Mouse (Mus musculus): ENCODE data around the gene Hephl1.

Gene Hephl1

GRCm38 (mm10) chr9:15060026-15060425 is 51.9 kb downstream of the Hephl1 start:
- DNase-seq (ENCODE audit: low spot score in 2 of 2) = no peak

- DNase-seq (ENCODE audit: low spot score in 2 of 2) = no peak
Measured at GRCm38 (mm10) chr9:15045740-15046139, 66.2 kb downstream of the Hephl1 start.

GRCm38 (mm10) chr9:15045084-15045669 is 66.7 kb downstream of the Hephl1 start, which contains the start of gene Panx1:
Gene Panx1, minus strand, starts transcription at chr9:15045478.
- DNase-seq (ENCODE audit: low spot score in 2 of 2) = peak; percentile 56 to 77

GRCm38 (mm10) chr9:15044391-15045083 is 67.4 kb downstream of the Hephl1 start:
- peak in 1 of 2 experiments; percentile 63 for DNase-seq (ENCODE audit: low spot score in 2 of 2)

- DNase-seq (ENCODE audit: low spot score in 2 of 2) = no peak
Measured at GRCm38 (mm10) chr9:15041556-15041955, 70.4 kb downstream of the Hephl1 start.

- no peak for DNase-seq (ENCODE audit: low spot score in 2 of 2)
Measured at GRCm38 (mm10) chr9:15039848-15040247, 72.1 kb downstream of the Hephl1 start.

- DNase-seq (ENCODE audit: low spot score in 2 of 2) = no peak
Measured at GRCm38 (mm10) chr9:15037704-15038103, 74.2 kb downstream of the Hephl1 start.

- DNase-seq (ENCODE audit: low spot score in 2 of 2) = no peak
Measured at GRCm38 (mm10) chr9:15037237-15037636, 74.7 kb downstream of the Hephl1 start.

GRCm38 (mm10) chr9:15036807-15037206 is 75.1 kb downstream of the Hephl1 start:
- no peak for DNase-seq (ENCODE audit: low spot score in 2 of 2)

GRCm38 (mm10) chr9:15036405-15036804 is 75.5 kb downstream of the Hephl1 start:
- no peak for DNase-seq (ENCODE audit: low spot score in 2 of 2)

- DNase-seq (ENCODE audit: low spot score in 2 of 2) = no peak
Measured at GRCm38 (mm10) chr9:15035979-15036378, 75.9 kb downstream of the Hephl1 start.

GRCm38 (mm10) chr9:15034546-15035273 is 77.2 kb downstream of the Hephl1 start:
- DNase-seq (ENCODE audit: low spot score in 2 of 2) = peak in 1 of 2 experiments; percentile 27

GRCm38 (mm10) chr9:15033568-15034160 is 78.2 kb downstream of the Hephl1 start:
- DNase-seq (ENCODE audit: low spot score in 2 of 2) = no peak

GRCm38 (mm10) chr9:15032797-15033196 is 79.1 kb downstream of the Hephl1 start:
- DNase-seq (ENCODE audit: low spot score in 2 of 2) = no peak

- DNase-seq (ENCODE audit: low spot score in 2 of 2) = no peak
Measured at GRCm38 (mm10) chr9:15030771-15031170, 81.1 kb downstream of the Hephl1 start.

- DNase-seq (ENCODE audit: low spot score in 2 of 2) = peak; percentile 54 to 84
Measured at GRCm38 (mm10) chr9:15029025-15029727, 82.7 kb downstream of the Hephl1 start.

GRCm38 (mm10) chr9:15027725-15028124 is 84.2 kb downstream of the Hephl1 start:
- DNase-seq (ENCODE audit: low spot score in 2 of 2) = peak; percentile 33 to 72

- no peak for DNase-seq (ENCODE audit: low spot score in 2 of 2)
Measured at GRCm38 (mm10) chr9:15023049-15023448, 88.9 kb downstream of the Hephl1 start.

- DNase-seq (ENCODE audit: low spot score in 2 of 2) = no peak
Measured at GRCm38 (mm10) chr9:15021156-15021555, 90.8 kb downstream of the Hephl1 start.

- no peak for DNase-seq (ENCODE audit: low spot score in 2 of 2)
Measured at GRCm38 (mm10) chr9:15020561-15021080, 91.3 kb downstream of the Hephl1 start.

GRCm38 (mm10) chr9:15018756-15019131 is 93.2 kb downstream of the Hephl1 start:
- DNase-seq (ENCODE audit: low spot score in 2 of 2) = no peak
